Mouse (Mus musculus) stomach, postnatal 0 days (tissue): Measurements from ENCODE around the gene Sfta2. TPM values are rescaled to one million over a fixed set of nuclear protein-coding genes. Genes with fewer than 3 reads are reported as not detected.

Experiments used
- ATAC-seq: fragments of 200-750 bp; cut with Nextera tagmentation; 2 replicates; pipeline ENCODE4 v1.8.0; 2017; ENCODE audit not compliant: low FRiP score, low TSS enrichment
- DNase-seq: peaks from one replicate; pipeline ENCODE4 v3.0.0-alpha.2; 2016; ENCODE audit warnings: low spot score
- H3K27ac ChIP-seq: fragments of 300-500 bp; sonication (generic); replicated peaks from 2 replicates; pipeline ENCODE4 v1.5.1; 2014; ENCODE audit warnings: mild to moderate bottlenecking, control low read depth
- H3K27me3 ChIP-seq: fragments of 300-500 bp; sonication (generic); 2 replicates; pipeline ENCODE4 v1.6.1; 2014; ENCODE audit warnings: low read length; ENCODE audit not compliant: control insufficient read depth, insufficient read depth
- H3K36me3 ChIP-seq: fragments of 300-500 bp; sonication (generic); 2 replicates; pipeline ENCODE4 v1.6.1; 2014; ENCODE audit warnings: low read length, mixed read lengths; ENCODE audit not compliant: control insufficient read depth, insufficient read depth
- H3K4me1 ChIP-seq: fragments of 300-500 bp; sonication (generic); replicated peaks from 2 replicates; pipeline ENCODE4 v1.6.1; 2014; ENCODE audit warnings: antibody characterized with exemption; ENCODE audit not compliant: control insufficient read depth, insufficient read depth
- H3K4me2 ChIP-seq: fragments of 300-500 bp; sonication (generic); replicated peaks from 2 replicates; pipeline ENCODE4 v1.6.1; 2014; ENCODE audit warnings: low read depth, mild to moderate bottlenecking, control low read depth, moderate library complexity
- H3K4me3 ChIP-seq: fragments of 300-500 bp; sonication (generic); 2 replicates; pipeline ENCODE4 v1.5.1; 2014; ENCODE audit warnings: low read depth, low read length, control low read depth
- H3K9ac ChIP-seq: fragments of 300-500 bp; sonication (generic); 2 replicates; pipeline ENCODE4 v1.6.1; 2014; ENCODE audit warnings: mild to moderate bottlenecking, low read length, control low read depth, mixed read lengths
- H3K9me3 ChIP-seq: fragments of 300-500 bp; sonication (generic); 2 replicates; pipeline ENCODE4 v1.6.1; 2016; ENCODE audit warnings: low read length; ENCODE audit not compliant: control insufficient read depth
- CTCF ChIP-seq: IDR thresholded peaks from 2 replicates; pipeline ENCODE4 v1.5.1; 2016; ENCODE audit warnings: antibody characterized with exemption, low read depth, mild to moderate bottlenecking, moderate library complexity
- EP300 ChIP-seq: optimal IDR thresholded peaks from 2 replicates; pipeline ENCODE3; 2016; ENCODE audit warnings: antibody characterized with exemption
- WGBS: fragments of 180-500 bp; shearing (Covaris S2); extraction: QIAGEN DNeasy Blood & Tissue Kit; methylation state at CpG from one replicate; pipeline ENCODE4 v1.1.7; 2014; 5-methylcytosine and 5-hydroxymethylcytosine counted together
- polyA plus RNA-seq: library from polyadenylated mRNA; unstranded; fragments of >200 nt; fragmentation: Nextera tagmentation; extraction: Ambion mirVana; gene quantifications from 2 replicates; pipeline ENCODE4 v1.2.1, GENCODE M21; 2015

Gene Sfta2
- polyA plus RNA-seq, 1 experiment from 2014 or later, result 7.6 TPM

DNA sequence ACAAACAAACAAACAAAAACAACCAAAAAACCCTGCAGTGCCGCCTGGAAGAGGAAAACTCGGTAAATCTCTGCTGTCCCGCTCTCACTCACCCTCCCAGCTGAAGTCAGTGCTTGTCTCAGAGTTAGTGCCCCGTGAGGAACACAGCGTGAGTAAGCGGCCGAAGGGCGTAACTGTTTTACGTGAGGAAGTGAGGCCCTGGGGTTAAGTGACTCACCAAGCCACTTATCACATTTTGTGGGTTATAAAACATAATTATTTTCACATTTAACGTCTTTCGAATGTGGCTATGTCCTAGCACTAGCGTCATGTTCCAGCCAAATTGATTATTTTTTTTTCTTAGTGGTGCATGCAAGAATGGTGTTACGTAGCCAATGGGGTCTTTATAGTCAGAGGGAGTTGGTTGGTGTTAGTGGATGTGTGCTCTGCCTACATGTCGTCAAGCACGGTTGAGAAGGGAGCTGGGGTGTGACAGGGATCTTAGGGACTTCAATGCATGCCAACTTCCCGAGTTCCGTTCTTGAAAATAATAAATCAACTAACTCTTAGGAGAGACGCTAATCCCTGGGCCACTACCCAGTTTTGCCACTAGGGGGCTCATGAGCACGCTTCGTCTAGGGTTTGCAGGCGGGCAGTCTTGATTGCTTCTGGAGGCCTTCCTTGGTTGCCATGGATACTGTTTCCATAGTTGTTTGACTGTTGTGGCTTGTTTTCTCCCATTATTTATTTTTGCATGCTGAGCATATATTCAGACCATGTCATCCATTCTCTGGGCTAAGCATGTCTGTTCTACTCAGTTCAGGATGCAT is 10.7 kb upstream of the Sfta2 start:
- Histone ChIP-seq H3K27ac (peak overlapping the region; percentile 58; the same call in 1 of the 2 replicates), H3K9ac (no peak overlapping the region), H3K4me3 (no peak overlapping the region), H3K27me3 (no peaks in the 10 kb centered on the region), H3K4me1 (no peaks in the 10 kb centered on the region), H3K9me3 (no peaks in the 10 kb centered on the region), H3K36me3 (no peaks in the 10 kb centered on the region), H3K4me2 (peak overlapping the region; percentile 35; the same call in 1 of the 2 replicates)
- TF ChIP-seq EP300 (peak; percentile 88), CTCF (peak; percentile 97)
- ATAC-seq, result peak; percentile 90
- WGBS, result 32% methylated on average over 21 of the region's 21 CpGs
- peak; percentile 91 for DNase-seq

DNA sequence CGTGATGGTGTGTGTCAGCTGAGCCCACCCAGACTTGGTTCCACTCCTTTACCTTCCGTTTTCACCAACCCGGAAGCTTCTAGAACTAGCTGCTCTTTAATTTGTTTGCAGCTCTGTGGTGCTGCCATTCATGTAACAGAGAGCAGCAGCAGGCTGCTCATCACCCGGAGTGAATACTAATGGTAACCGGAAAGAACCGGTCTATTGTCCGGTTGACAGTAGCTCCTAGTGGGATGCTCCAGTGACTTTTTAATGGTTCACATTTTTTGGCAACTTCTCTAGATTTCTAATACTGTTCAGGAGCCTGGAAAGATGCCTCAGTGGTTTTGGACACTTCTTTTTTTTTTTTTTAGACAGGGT is 10.2 kb upstream of the Sfta2 start:
- no peaks in the 10 kb centered on the region for H3K9me3 ChIP-seq
- no peak for ATAC-seq
- no peaks in the 10 kb centered on the region for H3K36me3 ChIP-seq
- 83% methylated on average over 7 of the region's 7 CpGs for WGBS
- no peaks in the 10 kb centered on the region for H3K27me3 ChIP-seq
- H3K4me3 ChIP-seq, result no peak overlapping the region
- no peak overlapping the region for H3K9ac ChIP-seq
- no peak overlapping the region for H3K4me2 ChIP-seq
- no peak for TF ChIP-seq EP300
- no peak for TF ChIP-seq CTCF
- no peak for DNase-seq
- H3K27ac ChIP-seq, result no peak overlapping the region
- H3K4me1 ChIP-seq, result no peaks in the 10 kb centered on the region

DNA sequence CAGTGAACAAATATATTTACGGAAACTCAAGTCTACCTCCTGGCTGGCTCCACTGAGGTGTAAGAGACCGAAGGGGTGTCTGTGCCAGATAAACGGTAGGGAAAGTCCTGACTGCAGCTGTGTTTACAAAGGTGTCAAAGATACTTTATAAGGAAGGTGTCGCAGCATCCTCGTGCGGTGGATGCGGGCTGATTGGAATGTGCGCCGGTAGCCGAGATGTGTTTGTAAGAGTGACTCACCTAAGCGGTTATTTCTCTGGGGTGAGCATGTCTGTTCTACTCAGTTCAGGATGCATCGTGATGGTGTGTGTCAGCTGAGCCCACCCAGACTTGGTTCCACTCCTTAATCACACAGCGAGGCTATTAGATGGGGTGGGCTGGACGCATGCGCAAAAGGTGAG is 9.6 kb upstream of the Sfta2 start:
- H3K27ac ChIP-seq, result no peak overlapping the region
- H3K36me3 ChIP-seq, result no peaks in the 10 kb centered on the region
- no peak for ATAC-seq
- WGBS, result 44% methylated on average over 15 of the region's 15 CpGs
- DNase-seq, result no peak
- no peaks in the 10 kb centered on the region for H3K4me1 ChIP-seq
- TF ChIP-seq EP300 (no peak), CTCF (no peak)
- H3K27me3 ChIP-seq, result no peaks in the 10 kb centered on the region
- H3K4me3 ChIP-seq, result no peak overlapping the region
- no peaks in the 10 kb centered on the region for H3K9me3 ChIP-seq
- H3K4me2 ChIP-seq, result no peak overlapping the region
- no peak overlapping the region for H3K9ac ChIP-seq

- ATAC-seq, result no peak
- Histone ChIP-seq H3K27me3 (no peaks in the 10 kb centered on the region), H3K4me3 (no peak overlapping the region), H3K9ac (no peak overlapping the region), H3K4me2 (no peak overlapping the region), H3K4me1 (no peaks in the 10 kb centered on the region), H3K36me3 (no peaks in the 10 kb centered on the region), H3K9me3 (no peaks in the 10 kb centered on the region), H3K27ac (no peak overlapping the region)
- 74% methylated on average over 9 of the region's 9 CpGs for whole genome bisulfite sequencing
- DNase-seq, result no peak
- TF ChIP-seq CTCF, result no peak
Observed at GRCm38 (mm10) chr17:35592131-35592530, 9.2 kb upstream of the Sfta2 start.

- Histone ChIP-seq H3K9me3 (no peaks in the 10 kb centered on the region), H3K36me3 (no peaks in the 10 kb centered on the region), H3K27ac (no peak overlapping the region), H3K4me3 (no peak overlapping the region), H3K4me2 (no peak overlapping the region), H3K27me3 (no peaks in the 10 kb centered on the region), H3K4me1 (no peaks in the 10 kb centered on the region), H3K9ac (no peak overlapping the region)
- no peak for ATAC-seq
- no peak for TF ChIP-seq CTCF
- no peak for TF ChIP-seq EP300
- DNase-seq, result peak; percentile 41
- WGBS, result 28% methylated on average over 4 of the region's 4 CpGs
Observed at GRCm38 (mm10) chr17:35593786-35594185, 7.6 kb upstream of the Sfta2 start.

GRCm38 (mm10) chr17:35594456-35594855 is 6.9 kb upstream of the Sfta2 start:
- Histone ChIP-seq H3K27ac (no peak overlapping the region), H3K4me2 (no peak overlapping the region), H3K36me3 (no peaks in the 10 kb centered on the region), H3K9me3 (no peaks in the 10 kb centered on the region), H3K9ac (no peak overlapping the region), H3K27me3 (no peaks in the 10 kb centered on the region), H3K4me1 (no peaks in the 10 kb centered on the region), H3K4me3 (no peak overlapping the region)
- DNase-seq (no peak), ATAC-seq (no peak)
- 87% methylated on average over 7 of the region's 7 CpGs for WGBS
- TF ChIP-seq CTCF (no peak), EP300 (no peak)
